19 mouse cellular contexts compared by ENCODE assay signal in genomic region chr12:75825458-75825857, GRCm38 (mm10). TPM values are rescaled to one million over a fixed set of nuclear protein-coding genes. Genes with fewer than 3 reads are reported as not detected.
DNase-seq lines count a peak whose midpoint lies in the region; ATAC-seq and TF ChIP-seq lines count a peak whose summit lies in the region.
"Had no signal": no experiment of that assay in that cellular context is flagged by ENCODE, and none has a peak within 500 bp of the region (broad histone marks: within the 10 kb centered on the region; RNA-seq: fewer than 3 reads in every experiment).

No protein-coding gene starts in this region.

- WGBS in kidney, adult 2 months, result 84% methylated on average over 7 of the region's 7 CpGs
- WGBS in kidney, embryonic 16.5 days, result 91% methylated on average over 7 of the region's 7 CpGs

- H3K27me3 ChIP-seq in kidney, adult 2 months (replicated peaks; ENCODE audit: control insufficient read depth, insufficient read depth, low read length), result no peaks in the 10 kb centered on the region
- H3K27me3 ChIP-seq in kidney, embryonic 16.5 days (ENCODE audit: insufficient read depth, low read length), result 0 out of 2 replicates have a peak, but pooled peaks cover 4% of the 10 kb centered on the region
- H3K27me3 ChIP-seq: forebrain, embryonic 12.5 days; heart, embryonic 12.5 days; hindbrain, embryonic 12.5 days had no signal

- DNase-seq in kidney, adult 2 months, result no peak
- no peak for DNase-seq in left cerebral cortex, postnatal 14 days (ENCODE audit: low spot score in 2 of 2)
- no peak for DNase-seq in right cerebral cortex, adult 18-20 months
- DNase-seq in lung, postnatal 36 days, result no peak
- DNase-seq: adrenal gland, adult 8-10 months; cerebellum, adult 11-12 months; cerebellum, adult 9-10 months; cerebellum, postnatal 25 days; gastrocnemius, postnatal 10 days; heart, postnatal 4 days had no signal

- no peaks in the 10 kb centered on the region for H3K9me3 ChIP-seq in kidney, embryonic 16.5 days (ENCODE audit: low read length)
- H3K9me3 ChIP-seq: embryonic facial prominence, embryonic 13.5 days; forebrain, embryonic 12.5 days; heart, embryonic 12.5 days; hindbrain, embryonic 12.5 days had no signal

- no peak overlapping the region for H3K4me2 ChIP-seq in kidney, embryonic 16.5 days (replicated peaks; ENCODE audit: low read depth, low read length)
- H3K4me2 ChIP-seq: embryonic facial prominence, embryonic 13.5 days; forebrain, embryonic 12.5 days; heart, embryonic 12.5 days; hindbrain, embryonic 12.5 days had no signal

- TF ChIP-seq CTCF in kidney, adult 2 months (conservative IDR thresholded peaks at IDR 0.05; ENCODE audit: insufficient read depth, insufficient read length, low read depth, low read length), result no peak

- ATAC-seq in kidney, embryonic 16.5 days (ENCODE audit: low FRiP score, low TSS enrichment), result no peak
- peak; percentile 76 for ATAC-seq in common myeloid progenitor, adult 5-6 weeks (replicated peaks; ENCODE audit: low read depth, poor library complexity, severe bottlenecking)
- peak; percentile 80 for ATAC-seq in megakaryocyte progenitor cell, adult 5-6 weeks (replicated peaks; ENCODE audit: poor library complexity)
- ATAC-seq: forebrain, embryonic 16.5 days; hindbrain, embryonic 16.5 days had no signal

- intact Hi-C loops in left cerebral cortex, postnatal 14 days (cut with DNase I), result no loop called here

- peak overlapping the region; percentile 70 for H3K27ac ChIP-seq in kidney, adult 2 months (ENCODE audit: insufficient read depth, low read depth, low read length)
- no peak overlapping the region for H3K27ac ChIP-seq in kidney, embryonic 16.5 days (ENCODE audit: low read length)
- H3K27ac ChIP-seq: embryonic facial prominence, embryonic 13.5 days; forebrain, embryonic 12.5 days; hindbrain, embryonic 12.5 days had no signal

- no peaks in the 10 kb centered on the region for H3K36me3 ChIP-seq in kidney, adult 2 months (ENCODE audit: control insufficient read depth, insufficient read depth, low read length)
- no peaks in the 10 kb centered on the region for H3K36me3 ChIP-seq in kidney, embryonic 16.5 days (ENCODE audit: insufficient read depth, low read length)
- H3K36me3 ChIP-seq: embryonic facial prominence, embryonic 13.5 days; forebrain, embryonic 12.5 days; heart, embryonic 12.5 days; hindbrain, embryonic 12.5 days had no signal

- H3K4me1 ChIP-seq in kidney, adult 2 months (ENCODE audit: control insufficient read depth, insufficient read depth, low read length), result peaks cover 47% of the 10 kb centered on the region
- peaks cover 52% of the 10 kb centered on the region for H3K4me1 ChIP-seq in kidney, embryonic 16.5 days (ENCODE audit: insufficient read depth, low read length)

- no peak for TF ChIP-seq POLR2A in kidney, adult 2 months (IDR thresholded peaks at IDR 0.05; ENCODE audit: low read depth, low read length)

- no peak overlapping the region for H3K4me3 ChIP-seq in kidney, adult 2 months (ENCODE audit: insufficient read depth, low read depth, low read length)
- H3K4me3 ChIP-seq in kidney, embryonic 16.5 days (ENCODE audit: low read length), result no peak overlapping the region
- H3K4me3 ChIP-seq: embryonic facial prominence, embryonic 13.5 days; forebrain, embryonic 12.5 days; heart, embryonic 12.5 days; hindbrain, embryonic 12.5 days had no signal

- H3K9ac ChIP-seq in kidney, embryonic 16.5 days (replicated peaks; ENCODE audit: low read length), result no peak overlapping the region
- H3K9ac ChIP-seq: embryonic facial prominence, embryonic 13.5 days; forebrain, embryonic 12.5 days; heart, embryonic 12.5 days; hindbrain, embryonic 12.5 days had no signal

RNA-seq across cellular contexts. Expression of gene Syne2, which starts 7.5 kb away (rescaled TPM):
- polyA plus RNA-seq in kidney, adult 2 months (2012; rRNA removed), result 54.5 and 68.4 TPM in 2 replicates
- 58.7 and 61.9 TPM in 2 replicates for polyA plus RNA-seq in kidney, embryonic 16.5 days (2015; fragmentation: Nextera tagmentation; extraction: Ambion mirVana)
- total RNA-seq in common myeloid progenitor, adult 5-6 weeks (2017), result 12.2 and 13.8 TPM in 2 replicates
- total RNA-seq in megakaryocyte progenitor cell, adult 5-6 weeks (2015), result 4.3 and 5.1 TPM in 2 replicates
- 6.8 TPM in 2 replicates for total RNA-seq in megakaryocyte progenitor cell, adult 5-6 weeks (2017)
- total RNA-seq in left cerebral cortex, postnatal 14 days (2021), result 10 to 100 TPM; 21.6 to 22.7 TPM
